Mouse (Mus musculus) telencephalon, adult 2 months (tissue): ENCODE measurements at regions not wholly inside any gene's neighbourhood (a gene's known extent, or its start where the extent isn't known, plus 50 kb on each side); places are given as distances from the start of the nearest gene placed in this dataset.
A peak's percentile ranks its signal among the peaks of the same experiment; 100 is the strongest.

Source experiments
- DNase-seq: peaks from one replicate; pipeline ENCODE4 v3.0.0-alpha.2; 2011; ENCODE audit warnings: low read depth, low spot score

DNA sequence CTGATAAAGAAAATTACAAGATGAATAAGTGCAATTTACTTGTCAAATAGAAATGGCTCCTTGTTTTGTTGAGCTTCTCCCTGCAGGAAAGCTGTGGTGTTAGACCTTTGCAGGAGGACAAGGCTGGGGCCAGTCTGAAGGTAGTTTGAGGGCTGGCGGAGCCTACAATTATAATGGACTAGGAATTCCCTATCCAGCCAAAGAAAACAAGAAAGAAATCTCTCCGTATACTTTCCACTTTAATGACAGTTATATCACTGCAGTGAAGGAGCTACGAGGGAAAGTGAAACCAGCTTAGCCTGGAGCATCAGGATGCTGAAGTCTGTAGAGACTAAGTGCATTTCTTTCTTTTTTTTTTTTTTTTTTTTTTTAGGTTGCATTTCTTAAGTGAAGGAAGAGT is 104.8 kb upstream of the Sstr4 start:
- no peak for DNase-seq

DNA sequence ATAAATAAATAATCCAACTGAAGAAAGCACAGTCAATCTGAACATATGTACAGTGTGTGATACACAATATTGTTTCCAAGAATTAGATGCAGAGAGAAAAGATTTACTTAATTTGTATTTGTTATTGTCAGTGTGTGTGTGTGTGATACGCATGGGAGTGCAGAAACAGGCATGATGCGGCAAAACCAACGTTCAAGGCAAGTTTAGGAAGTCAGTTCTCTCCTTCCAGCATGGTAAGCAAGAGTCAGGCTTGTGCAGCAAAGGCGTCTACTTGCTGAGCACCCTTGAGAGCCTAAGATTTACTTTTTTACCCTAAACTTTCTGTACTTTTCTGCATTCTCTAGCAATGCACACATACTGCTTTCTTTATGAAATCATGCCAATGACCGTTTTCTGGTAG is 102.7 kb upstream of the Sstr4 start:
- DNase-seq, result no peak

DNA sequence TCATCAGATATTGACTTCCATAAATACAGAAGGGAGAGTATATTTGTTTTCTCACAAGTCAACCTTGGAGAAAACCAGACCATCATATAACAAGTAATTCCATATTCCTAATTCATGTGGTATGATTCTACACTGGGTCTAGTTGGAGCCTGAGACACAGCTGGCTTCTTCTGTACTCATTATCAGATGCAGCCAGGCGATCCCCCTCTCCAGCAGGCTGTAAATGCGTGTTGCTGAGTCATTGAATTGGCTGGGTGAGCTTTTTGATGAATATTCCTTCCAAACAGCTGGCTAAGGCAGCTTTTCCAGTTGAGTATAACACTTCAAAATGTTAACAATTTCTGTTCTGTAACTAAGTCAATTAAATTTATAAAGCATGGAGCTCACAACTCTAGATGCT is 102.2 kb upstream of the Sstr4 start:
- DNase-seq, result peak; percentile 33

DNA sequence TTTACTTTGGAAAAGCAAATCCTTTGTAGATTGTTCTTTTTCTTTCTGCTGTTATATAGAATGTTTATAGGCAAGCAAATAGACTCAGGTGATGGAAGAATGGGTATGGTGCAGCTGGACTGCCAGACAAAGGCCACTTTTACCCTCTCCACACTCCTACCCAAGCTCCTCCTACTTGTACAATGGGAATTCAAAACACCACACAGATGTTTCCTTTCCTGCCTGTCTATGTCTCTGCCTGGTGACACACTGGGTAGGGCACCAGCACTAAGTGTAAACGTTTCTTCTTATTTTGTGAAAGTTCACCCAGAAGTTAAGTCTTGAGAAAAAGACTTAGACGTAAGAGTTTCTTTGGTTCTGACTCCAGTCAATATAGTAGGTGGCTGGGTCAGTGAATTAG is 94.3 kb upstream of the Sstr4 start:
- DNase-seq, result no peak

DNA sequence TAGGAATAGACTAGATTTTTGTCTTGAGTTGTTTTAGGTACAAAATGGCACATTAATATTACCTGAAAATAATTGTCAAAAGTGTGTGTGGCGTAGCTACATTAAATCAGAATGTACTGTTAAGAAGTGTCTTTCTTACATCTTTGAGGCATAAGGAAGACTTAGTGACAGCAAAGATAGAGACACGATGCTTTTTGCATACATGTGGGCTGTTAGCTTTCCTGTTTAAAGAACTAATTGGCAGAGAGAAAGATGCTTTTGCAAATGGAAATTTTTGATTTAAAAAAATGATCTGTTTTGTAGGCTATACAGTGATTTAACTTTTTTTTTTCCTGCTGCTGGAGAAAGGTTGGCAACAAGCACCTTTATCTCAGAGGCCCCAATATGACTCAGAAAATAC is 82.9 kb upstream of the Sstr4 start:
- DNase-seq, result peak; percentile 53

DNA sequence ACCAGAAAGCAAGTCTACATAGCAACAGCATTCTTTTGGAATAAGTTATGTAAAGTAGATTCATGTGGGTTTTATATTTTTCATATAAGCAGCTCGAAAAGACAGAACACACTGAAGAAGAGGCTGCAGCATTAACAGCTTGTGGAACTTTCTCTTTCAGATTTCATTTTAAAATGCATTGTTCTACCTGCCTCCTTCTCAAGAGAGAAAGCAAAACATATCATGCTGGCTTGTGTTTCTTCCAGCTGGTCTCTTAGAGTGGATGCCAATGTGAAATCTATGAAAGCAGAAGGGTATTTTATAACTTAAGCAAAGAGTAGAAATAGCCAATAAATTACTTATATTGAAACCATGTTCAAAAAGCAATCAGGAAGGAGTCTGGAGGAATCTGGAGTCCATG is 74.2 kb upstream of the Sstr4 start:
- no peak for DNase-seq

DNA sequence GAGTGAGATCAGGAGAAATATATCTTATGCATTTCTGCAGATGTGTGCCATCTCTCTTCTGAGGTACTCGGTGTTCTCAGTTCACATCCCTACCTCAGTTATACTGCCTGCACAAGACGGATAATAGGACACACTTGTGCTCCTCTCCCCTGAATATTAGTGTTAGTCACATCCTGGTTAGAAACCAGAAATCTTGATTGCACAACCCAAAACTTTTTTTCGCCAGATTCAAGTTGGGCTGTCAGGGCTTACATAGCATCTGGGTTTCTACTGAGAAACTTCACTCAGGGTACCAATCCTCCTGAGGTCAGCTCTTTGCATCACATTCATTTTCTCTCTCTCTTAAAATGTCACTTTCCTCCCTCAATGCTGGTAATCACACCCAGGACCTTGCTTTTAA is 69.8 kb upstream of the Sstr4 start:
- DNase-seq, result no peak

DNA sequence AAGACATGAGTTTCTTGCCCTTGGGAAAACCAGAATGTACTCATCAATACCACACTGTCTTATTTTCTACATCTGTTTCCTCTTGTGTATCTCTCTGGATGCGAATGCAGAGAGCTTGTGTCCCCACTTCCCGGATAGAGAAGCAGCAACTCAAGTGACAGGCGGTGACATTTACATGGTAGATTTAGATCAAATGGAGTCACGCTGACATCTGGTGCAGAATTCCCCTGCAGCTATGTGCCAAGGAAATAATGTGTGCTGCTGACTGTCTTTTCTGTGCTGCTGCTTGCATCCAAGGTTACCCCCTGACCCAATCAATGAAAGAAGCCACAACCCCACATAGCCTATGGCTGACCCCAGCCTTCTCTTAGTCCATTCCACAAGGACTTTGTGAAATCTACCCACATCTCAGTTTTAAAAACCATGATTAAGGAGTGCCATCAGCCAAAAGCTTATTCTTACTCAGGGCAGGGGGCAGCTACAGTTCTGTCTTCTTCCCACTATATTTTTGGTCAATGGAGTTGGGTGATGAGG is 69.2 kb upstream of the Sstr4 start:
- DNase-seq, result no peak

DNA sequence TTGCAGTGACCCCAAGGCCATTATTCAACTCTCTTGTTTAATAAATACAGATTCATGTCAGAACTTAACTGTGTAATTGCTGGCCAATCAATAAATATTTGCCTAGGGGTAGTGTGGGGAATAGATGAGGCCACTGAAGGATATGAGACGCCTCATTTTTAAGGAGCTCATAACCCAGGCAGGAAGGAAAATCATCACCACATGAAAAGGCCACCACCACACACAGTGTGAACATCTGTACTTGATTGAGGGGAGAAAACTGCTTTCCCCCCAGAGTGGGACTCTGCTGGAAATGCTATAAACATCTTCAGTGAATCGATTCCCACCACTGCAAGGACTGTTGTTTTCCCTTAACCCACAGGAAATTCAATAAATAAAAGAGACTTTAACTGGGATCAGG is 68.7 kb upstream of the Sstr4 start:
- DNase-seq, result no peak

DNA sequence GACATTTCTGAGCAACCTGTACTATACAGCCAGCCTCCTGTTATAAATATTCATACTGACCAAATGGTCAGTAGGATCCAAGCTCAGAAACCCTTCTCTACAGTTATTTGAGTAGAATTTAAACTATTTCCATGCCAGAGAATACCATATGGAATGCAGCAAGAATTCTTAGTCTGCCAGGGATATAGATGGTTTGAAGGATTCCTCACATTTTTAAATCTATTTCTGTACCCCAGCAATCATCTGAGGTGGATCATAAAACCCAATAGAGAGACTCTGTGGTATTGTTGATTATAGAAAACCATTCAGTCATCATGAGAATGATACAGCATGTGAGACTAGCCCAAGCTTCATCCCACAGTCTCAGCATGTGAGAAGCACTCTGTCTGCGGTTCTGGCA is 67.6 kb upstream of the Sstr4 start:
- DNase-seq, result no peak

DNA sequence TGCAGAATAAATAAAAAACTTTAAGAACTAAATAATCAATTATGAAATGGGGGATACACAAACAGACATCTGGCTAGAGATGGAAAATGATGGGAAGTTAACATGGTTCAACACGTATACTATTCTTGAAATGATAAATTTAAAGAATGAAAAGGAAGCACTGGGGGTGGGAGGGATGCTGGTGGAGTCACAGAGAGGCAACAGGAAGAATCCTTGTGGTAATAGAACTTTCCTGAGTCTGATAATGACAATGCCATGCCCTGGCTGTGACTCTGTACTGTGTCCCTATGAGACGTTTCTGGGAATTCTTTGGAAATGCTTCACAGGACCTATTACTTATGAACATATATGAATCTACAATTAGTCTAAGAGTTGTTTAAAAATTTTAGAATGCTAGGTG is 64.8 kb upstream of the Sstr4 start:
- DNase-seq, result no peak

DNA sequence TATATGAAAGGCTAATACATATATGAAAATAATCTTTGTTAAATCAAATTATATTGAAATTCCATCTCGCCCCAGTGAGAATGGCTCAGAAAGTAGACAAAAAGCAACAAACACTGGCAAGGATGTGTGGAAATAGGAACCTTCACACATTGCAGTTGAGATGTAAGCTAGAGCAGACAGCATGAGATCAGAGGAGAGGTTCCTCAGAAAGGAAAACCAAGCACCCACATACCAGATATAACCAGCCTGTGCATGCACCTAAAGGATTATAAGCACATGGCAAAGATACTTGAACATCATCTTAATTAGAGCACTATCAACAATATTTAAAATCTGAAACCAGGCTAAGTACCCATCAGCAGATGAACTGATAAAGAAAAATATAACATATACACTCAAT is 60.6 kb upstream of the Sstr4 start:
- no peak for DNase-seq

DNA sequence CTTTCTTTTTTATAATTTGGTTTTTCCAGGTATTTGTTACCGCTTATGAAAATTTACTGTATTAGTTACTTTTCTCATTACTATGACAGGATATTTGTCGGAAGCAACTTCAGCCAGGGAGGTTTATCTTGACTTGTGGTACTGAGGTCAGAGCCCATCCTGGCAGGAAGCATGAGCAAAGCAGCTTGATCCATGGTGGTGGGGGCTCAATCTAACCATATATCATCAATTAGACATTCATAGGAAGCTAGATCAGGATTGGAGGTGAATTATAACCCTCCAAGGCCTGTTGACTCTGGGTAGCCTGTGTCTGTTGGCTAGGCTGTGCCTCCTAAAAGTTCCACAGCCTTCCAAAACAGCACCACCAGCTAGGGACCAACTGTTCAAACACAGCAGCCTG is 58.5 kb upstream of the Sstr4 start:
- no peak for DNase-seq

DNA sequence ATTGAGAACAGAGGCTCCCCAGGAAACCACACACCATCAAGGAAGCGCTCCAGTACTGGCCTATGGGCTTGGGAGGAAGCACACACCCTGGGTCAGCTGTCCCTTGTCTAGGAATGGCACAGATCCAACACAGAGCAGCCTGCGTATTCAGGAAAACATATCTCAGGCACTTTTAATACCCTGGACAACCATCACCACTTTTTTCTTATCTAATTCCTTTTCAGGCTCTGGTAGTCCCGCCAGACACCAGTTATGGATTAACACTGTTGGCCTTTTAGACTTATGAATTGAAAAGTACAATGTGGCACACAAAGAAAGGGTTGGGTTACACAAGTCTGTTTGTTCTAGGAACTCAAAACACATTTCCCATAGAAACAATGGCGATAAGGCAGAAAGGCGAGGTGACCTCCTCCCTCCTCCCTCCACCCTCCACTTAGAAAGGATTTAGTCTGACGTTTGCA is 56.8 kb upstream of the Sstr4 start:
- no peak for DNase-seq

DNA sequence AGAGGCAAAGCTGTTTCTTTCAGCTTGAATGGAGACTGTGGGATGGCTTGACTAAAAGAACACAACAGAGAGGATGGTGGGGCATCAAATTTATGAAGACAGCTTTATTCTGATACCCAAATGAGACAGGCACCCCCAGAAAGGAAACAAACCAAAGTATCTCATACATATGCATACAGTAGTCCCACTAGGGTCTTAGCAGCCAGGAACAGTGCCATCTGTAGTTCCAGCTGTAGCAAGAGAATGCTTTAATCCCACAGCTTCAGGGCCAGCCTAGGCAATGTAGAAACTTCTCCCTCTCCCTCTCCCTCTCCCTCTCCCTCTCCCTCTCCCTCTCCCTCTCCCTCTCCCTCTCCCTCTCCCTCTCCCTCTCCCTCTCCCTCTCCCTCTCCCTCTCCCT is 56.2 kb upstream of the Sstr4 start:
- no peak for DNase-seq

DNA sequence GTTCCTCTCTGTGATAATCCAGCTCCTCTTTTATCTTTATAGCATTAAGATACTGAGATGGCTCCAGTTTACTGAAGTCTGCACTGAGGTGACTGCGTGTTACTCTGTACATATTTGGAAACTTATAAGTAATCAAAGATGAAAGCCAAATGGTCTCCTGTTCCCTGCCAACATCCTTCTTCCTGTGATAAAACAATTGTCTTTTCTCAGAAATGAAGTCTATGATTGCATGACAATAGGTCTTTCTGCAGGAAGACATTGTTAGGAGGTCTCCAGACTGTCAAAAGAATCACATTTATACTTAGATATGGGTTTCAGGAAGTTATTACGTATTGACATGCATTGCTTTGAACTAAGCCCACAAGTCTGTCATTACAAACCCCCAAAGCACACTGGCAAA is 51.0 kb upstream of the Sstr4 start:
- no peak for DNase-seq
